Mouse (Mus musculus) intestine, embryonic 16.5 days (tissue): ENCODE measurements around the gene Whamm. TPM values are rescaled to one million over a fixed set of nuclear protein-coding genes. Genes with fewer than 3 reads are reported as not detected.

Source experiments
- ATAC-seq: fragments of 200-750 bp; cut with Nextera tagmentation; 2 replicates; pipeline ENCODE4 v1.8.0; 2017; ENCODE audit warnings: moderate TSS enrichment, moderate library complexity
- H3K27ac ChIP-seq: fragments of 300-500 bp; sonication (generic); 2 replicates; pipeline ENCODE4 v1.5.1; 2014; ENCODE audit warnings: mild to moderate bottlenecking, low read length
- H3K27me3 ChIP-seq: fragments of 300-500 bp; sonication (generic); replicated peaks from 2 replicates; pipeline ENCODE4 v1.6.1; 2014; ENCODE audit warnings: low read length, control low read depth, mixed read lengths; ENCODE audit not compliant: control insufficient read depth, insufficient read depth
- H3K36me3 ChIP-seq: fragments of 300-500 bp; sonication (generic); 2 replicates; pipeline ENCODE4 v1.6.1; 2014; ENCODE audit warnings: low read length, control low read depth; ENCODE audit not compliant: control insufficient read depth, insufficient read depth
- H3K4me1 ChIP-seq: fragments of 300-500 bp; sonication (generic); 2 replicates; pipeline ENCODE4 v1.6.1; 2014; ENCODE audit warnings: low read length, control low read depth, mixed read lengths; ENCODE audit not compliant: control insufficient read depth, insufficient read depth
- H3K4me2 ChIP-seq: fragments of 300-500 bp; sonication (generic); 2 replicates; pipeline ENCODE4 v1.6.1; 2014; ENCODE audit warnings: low read depth, low read length, control low read depth
- H3K4me3 ChIP-seq: fragments of 300-500 bp; sonication (generic); 2 replicates; pipeline ENCODE4 v1.5.1; 2014; ENCODE audit warnings: mild to moderate bottlenecking, low read length
- H3K9ac ChIP-seq: fragments of 300-500 bp; sonication (generic); 2 replicates; pipeline ENCODE4 v1.6.1; 2014; ENCODE audit warnings: low read depth, low read length
- H3K9me3 ChIP-seq: fragments of 300-500 bp; sonication (generic); 2 replicates; pipeline ENCODE4 v1.6.1; 2016; ENCODE audit warnings: low read length, control low read depth; ENCODE audit not compliant: control insufficient read depth
- WGBS: fragments of 180-500 bp; shearing (Covaris S2); extraction: QIAGEN DNeasy Blood & Tissue Kit; methylation state at CpG from one replicate; pipeline ENCODE4 v1.1.7; 2014; 5-methylcytosine and 5-hydroxymethylcytosine counted together
- microRNA counts: library from miRNA; unstranded; fragments of <30 nt; microRNA quantifications from one replicate; lab custom pipeline; 2016
- polyA plus RNA-seq: library from polyadenylated mRNA; unstranded; fragments of >200 nt; fragmentation: Nextera tagmentation; extraction: Ambion mirVana; gene quantifications from 2 replicates; pipeline ENCODE4 v1.2.1, GENCODE M21; 2015

The Whamm gene
- polyA plus RNA-seq, 1 experiment from 2014 or later: 1.9 TPM

DNA sequence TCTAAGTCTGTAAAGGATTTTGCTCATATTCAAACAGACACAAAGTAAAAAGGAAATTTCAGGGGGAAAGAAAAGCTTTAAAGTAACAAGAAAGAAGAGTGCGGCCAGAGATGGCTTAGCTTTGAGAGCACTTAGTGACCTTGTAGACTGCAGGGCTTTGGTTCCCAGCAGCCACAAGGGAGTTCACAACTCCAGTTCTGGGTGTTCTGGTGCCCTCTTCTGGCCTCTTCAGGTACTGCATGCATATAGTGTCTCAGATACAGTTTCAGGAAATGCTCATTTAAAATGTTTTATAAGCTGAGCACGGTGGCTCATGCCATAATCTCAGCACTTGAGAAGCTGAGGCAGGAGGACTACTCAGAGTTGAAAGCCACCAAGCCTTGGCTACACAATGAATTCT lies 55.4 kb downstream of the Whamm start:
- ATAC-seq: no peak
- no peak overlapping the region for H3K27ac ChIP-seq

DNA sequence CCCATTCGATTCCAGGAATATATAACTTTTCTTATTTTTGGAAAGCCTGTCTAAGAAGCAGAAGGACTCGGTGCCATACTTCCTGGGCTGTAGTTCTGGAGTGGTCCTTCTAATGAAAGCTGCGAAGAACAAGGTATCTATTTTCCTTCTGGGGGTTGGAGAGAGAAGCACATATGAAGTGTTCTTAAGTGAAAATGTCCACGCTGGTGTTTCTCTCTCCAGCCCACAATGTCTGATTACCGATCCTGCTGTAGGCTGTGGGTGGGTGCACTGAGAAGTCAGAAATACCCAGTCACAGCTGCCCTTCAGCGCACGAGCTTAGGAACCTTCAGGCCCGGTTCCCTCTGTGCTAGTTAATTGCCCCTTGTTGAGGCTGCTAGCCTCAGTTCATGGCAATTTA lies 60.2 kb downstream of the Whamm start:
- H3K27me3 ChIP-seq: no peaks in the 10 kb centered on the region
- WGBS: 90% methylated on average over 8 of the region's 8 CpGs
- no peak overlapping the region for H3K4me3 ChIP-seq

More for the DNA sequence above, 55.4 kb downstream of the Whamm start:
- Histone ChIP-seq H3K9ac (no peak overlapping the region), H3K27me3 (no peaks in the 10 kb centered on the region), H3K36me3 (no peaks in the 10 kb centered on the region), H3K4me3 (no peak overlapping the region), H3K9me3 (no peaks in the 10 kb centered on the region), H3K4me2 (no peak overlapping the region), H3K4me1 (no peaks in the 10 kb centered on the region)
- WGBS: 88% methylated on average over 2 of the region's 2 CpGs

DNA sequence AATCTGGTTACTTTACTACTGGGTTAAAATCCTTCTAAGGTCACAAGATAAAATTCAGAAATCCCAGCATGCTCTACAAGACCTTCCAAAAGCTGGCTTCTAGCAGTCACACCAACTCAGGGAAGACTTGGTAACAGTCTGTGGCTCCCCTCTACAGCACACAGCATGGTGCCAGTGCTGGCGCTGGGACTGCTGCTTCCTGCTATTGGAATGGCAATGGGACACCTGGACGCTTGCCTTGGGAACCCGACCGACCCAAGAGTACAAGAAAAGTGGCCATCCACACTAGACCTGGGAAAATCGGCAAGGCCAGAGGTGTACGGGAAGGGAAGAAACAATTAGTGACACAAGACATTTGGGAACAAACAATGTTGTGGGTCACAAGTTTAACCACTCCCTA lies 61.5 kb downstream of the Whamm start:
- Histone ChIP-seq H3K36me3 (no peaks in the 10 kb centered on the region), H3K4me2 (no peak overlapping the region), H3K27ac (no peak overlapping the region), H3K9me3 (no peaks in the 10 kb centered on the region), H3K4me3 (no peak overlapping the region), H3K4me1 (no peaks in the 10 kb centered on the region), H3K27me3 (no peaks in the 10 kb centered on the region), H3K9ac (no peak overlapping the region)
- 85% methylated on average over 6 of the region's 6 CpGs for WGBS
- ATAC-seq: no peak

More for the DNA sequence above, 60.2 kb downstream of the Whamm start:
- no peak overlapping the region for H3K9ac ChIP-seq
- H3K4me1 ChIP-seq: no peaks in the 10 kb centered on the region
- no peaks in the 10 kb centered on the region for H3K36me3 ChIP-seq
- H3K9me3 ChIP-seq: no peaks in the 10 kb centered on the region
- no peak overlapping the region for H3K4me2 ChIP-seq
- no peak overlapping the region for H3K27ac ChIP-seq
- no peak for ATAC-seq

DNA sequence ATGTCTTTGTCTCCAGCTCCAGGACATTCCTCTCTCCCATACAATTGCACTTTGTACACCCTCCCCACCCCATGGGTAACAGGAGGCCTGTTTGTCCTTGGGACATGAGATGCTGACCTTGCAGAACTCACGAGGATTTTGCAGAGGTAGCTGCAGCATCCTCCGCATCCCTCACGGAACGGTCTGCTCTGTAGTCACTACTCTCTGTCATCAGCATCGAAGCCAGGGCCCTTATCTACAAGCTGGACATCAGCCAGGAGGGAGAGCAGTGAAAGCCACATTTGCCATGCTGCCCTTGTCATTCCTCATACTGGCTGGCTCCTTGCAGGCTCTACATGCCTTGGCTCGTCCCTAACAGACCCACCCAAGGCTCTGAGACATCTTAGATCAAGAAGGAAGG lies 70.0 kb downstream of the Whamm start:
- no peaks in the 10 kb centered on the region for H3K36me3 ChIP-seq
- no peaks in the 10 kb centered on the region for H3K9me3 ChIP-seq
- WGBS: 75% methylated on average over 6 of the region's 6 CpGs
- H3K4me3 ChIP-seq: no peak overlapping the region
- no peaks in the 10 kb centered on the region for H3K4me1 ChIP-seq
- H3K4me2 ChIP-seq: no peak overlapping the region
- H3K27me3 ChIP-seq: no peaks in the 10 kb centered on the region
- ATAC-seq: no peak
- H3K27ac ChIP-seq: no peak overlapping the region
- H3K9ac ChIP-seq: no peak overlapping the region

DNA sequence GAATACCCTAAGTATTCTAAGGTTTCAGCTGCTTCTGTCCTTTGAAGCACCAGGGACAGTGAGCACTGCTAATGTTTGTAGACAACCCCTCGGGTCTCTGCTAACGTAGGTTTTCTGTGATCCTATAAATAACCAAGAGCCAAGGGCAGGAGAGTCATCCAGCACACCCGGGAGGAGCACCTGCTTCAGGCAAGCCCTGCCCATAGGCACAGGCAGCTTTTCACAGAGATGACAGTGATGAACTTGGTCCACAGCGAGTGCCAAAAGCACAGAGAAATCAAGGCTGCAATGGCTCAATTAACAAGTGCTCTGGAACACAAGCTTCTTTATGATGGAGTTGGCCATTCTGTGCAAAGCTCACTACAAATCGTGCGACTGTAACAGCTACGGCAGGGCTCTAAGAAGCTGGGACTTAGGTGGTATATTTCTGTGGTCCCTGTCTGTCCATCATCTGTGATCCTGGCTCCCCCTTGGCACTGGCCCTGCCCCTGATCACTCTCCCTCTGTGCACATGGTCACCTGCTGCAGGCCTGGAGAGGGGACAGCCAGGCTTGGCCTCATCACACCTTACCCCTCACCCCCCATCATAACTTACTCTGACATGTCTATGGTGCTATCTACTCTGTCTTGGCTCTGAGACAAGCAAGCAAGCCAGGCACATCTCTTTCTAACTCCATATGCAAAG lies 73.6 kb downstream of the Whamm start:
- no peak overlapping the region for H3K27ac ChIP-seq
- H3K36me3 ChIP-seq: no peaks in the 10 kb centered on the region
- no peaks in the 10 kb centered on the region for H3K4me1 ChIP-seq
- no peaks in the 10 kb centered on the region for H3K27me3 ChIP-seq
- WGBS: 68% methylated on average over 7 of the region's 7 CpGs
- H3K4me2 ChIP-seq: no peak overlapping the region
- no peak for ATAC-seq
- no peaks in the 10 kb centered on the region for H3K9me3 ChIP-seq
- H3K9ac ChIP-seq: no peak overlapping the region
- H3K4me3 ChIP-seq: no peak overlapping the region

MicroRNA genes within 50 kb of the gene (microRNA counts, 519-probe panel; counts per million panel counts)
- microRNA mmu-miR-1839-3p (lab: Ali Mortazavi, UCI): 1,672 counts per million, percentile 21 among the panel's probes with 10 or more counts
- 2,481 counts per million, percentile 61 among the panel's probes with 10 or more counts for microRNA mmu-miR-1839-5p (lab: Ali Mortazavi, UCI)

Other genes starting within 250 kb of the Whamm start
- gene Rps17, start 226.0 kb upstream of the Whamm start, polyA plus RNA-seq: 1,024 and 1,136 TPM in 2 replicates
- gene Cpeb1, start 115.8 kb upstream of the Whamm start, polyA plus RNA-seq: 0.81 and 0.92 TPM in 2 replicates
- 4.4 and 5.2 TPM in 2 replicates for gene Ap3b2, start 77.3 kb upstream of the Whamm start, polyA plus RNA-seq
- gene BC048679, start 73.0 kb upstream of the Whamm start, polyA plus RNA-seq: not detected in 2 replicates
- 0.07 and 0.11 TPM in 2 replicates for gene Fsd2, start 4.3 kb upstream of the Whamm start, polyA plus RNA-seq
- 43.6 TPM in 2 replicates for gene Homer2, start 136.3 kb downstream of the Whamm start, polyA plus RNA-seq
- gene Ramac, start 191.7 kb downstream of the Whamm start, polyA plus RNA-seq: 125 and 135 TPM in 2 replicates
- 56.3 and 59.6 TPM in 2 replicates for gene 3110040N11Rik, start 218.2 kb downstream of the Whamm start, polyA plus RNA-seq